Mouse (Mus musculus) kidney, postnatal 14 days (tissue): ENCODE results near the gene Iqcj.

Experiments used
- DNase-seq: peaks from one replicate; pipeline ENCODE4 v3.0.0; 2022; ENCODE audit warnings: mixed read lengths

Iqcj gene

GRCm38 (mm10) chr3:67892026-67892705 is at the start of gene Iqcj, which contains the start of gene Iqschfp:
Iqcj (plus strand) TSS chr3:67892220.
Iqschfp (plus strand) TSS chr3:67892232.
- no peak for DNase-seq

- no peak for DNase-seq
Measured at GRCm38 (mm10) chr3:67852397-67852796, 39.6 kb upstream of the Iqcj start.

- no peak for DNase-seq
Measured at GRCm38 (mm10) chr3:67861524-67861923, 30.5 kb upstream of the Iqcj start.

GRCm38 (mm10) chr3:67867420-67868065 is 24.5 kb upstream of the Iqcj start:
- DNase-seq = peak; percentile 17

- DNase-seq = no peak
Measured at GRCm38 (mm10) chr3:67869424-67869823, 22.6 kb upstream of the Iqcj start.

- no peak for DNase-seq
Measured at GRCm38 (mm10) chr3:67877253-67877652, 14.8 kb upstream of the Iqcj start.

- DNase-seq = no peak
Measured at GRCm38 (mm10) chr3:67884335-67884734, 7.7 kb upstream of the Iqcj start.

GRCm38 (mm10) chr3:67886176-67886575 is 5.8 kb upstream of the Iqcj start:
- DNase-seq = no peak

- no peak for DNase-seq
Measured at GRCm38 (mm10) chr3:67887251-67887650, 4.8 kb upstream of the Iqcj start.

GRCm38 (mm10) chr3:67892768-67893167 is 748 bp downstream of the Iqcj start:
- no peak for DNase-seq

- DNase-seq = no peak
Measured at GRCm38 (mm10) chr3:67902517-67902916, 10.5 kb downstream of the Iqcj start.

- DNase-seq = no peak
Measured at GRCm38 (mm10) chr3:67908586-67908985, 16.6 kb downstream of the Iqcj start.

- no peak for DNase-seq
Measured at GRCm38 (mm10) chr3:67918098-67918497, 26.1 kb downstream of the Iqcj start.

- no peak for DNase-seq
Measured at GRCm38 (mm10) chr3:67918634-67919259, 26.7 kb downstream of the Iqcj start.

GRCm38 (mm10) chr3:67923095-67923494 is 31.1 kb downstream of the Iqcj start:
- DNase-seq = no peak

GRCm38 (mm10) chr3:67925453-67925852 is 33.4 kb downstream of the Iqcj start:
- no peak for DNase-seq

GRCm38 (mm10) chr3:67930424-67931133 is 38.6 kb downstream of the Iqcj start:
- no peak for DNase-seq

- no peak for DNase-seq
Measured at GRCm38 (mm10) chr3:67931181-67931580, 39.2 kb downstream of the Iqcj start.

GRCm38 (mm10) chr3:67931914-67932313 is 39.9 kb downstream of the Iqcj start:
- DNase-seq = no peak

- DNase-seq = no peak
Measured at GRCm38 (mm10) chr3:67935829-67936228, 43.8 kb downstream of the Iqcj start.

GRCm38 (mm10) chr3:67947000-67947399 is 55.0 kb downstream of the Iqcj start:
- DNase-seq = no peak

GRCm38 (mm10) chr3:67952517-67952940 is 60.5 kb downstream of the Iqcj start:
- DNase-seq = no peak

- no peak for DNase-seq
Measured at GRCm38 (mm10) chr3:67954459-67955065, 62.5 kb downstream of the Iqcj start.
